Mouse (Mus musculus): ENCODE measurements around the gene Ms4a10. TPM values are rescaled to one million over a fixed set of nuclear protein-coding genes. Genes with fewer than 3 reads are reported as not detected.

Gene Ms4a10
- polyA plus RNA-seq, 1 experiment: 341 TPM

DNA sequence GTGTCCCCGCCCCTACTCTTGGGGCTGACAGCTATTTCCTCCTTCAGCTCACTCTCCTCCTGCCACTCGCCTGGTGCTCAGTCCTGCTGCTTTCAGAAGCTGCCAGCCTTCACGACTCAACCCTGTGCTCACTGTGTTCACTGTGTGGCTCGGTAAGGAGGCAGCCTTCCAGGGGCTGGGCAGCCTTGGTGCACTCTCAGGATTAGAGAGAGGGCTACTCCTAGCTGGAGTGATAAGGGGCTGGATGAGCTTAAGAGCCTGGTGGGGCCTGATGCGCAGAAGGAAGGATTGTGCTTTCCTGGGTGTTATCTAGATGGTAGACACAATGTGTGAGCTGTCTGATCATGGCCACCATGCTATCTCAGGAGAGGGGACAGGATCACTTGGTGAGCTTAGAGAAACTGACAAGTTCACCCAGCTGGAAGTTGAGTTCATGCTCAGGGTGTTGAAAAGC lies 37.3 kb downstream of the Ms4a10 start, which contains the start of gene Ptgdr2:
Ptgdr2 (plus strand) TSS at position 51 of the 454 bp plus-strand sequence.
- H3K27ac ChIP-seq (ENCODE audit: insufficient read depth, low read depth, low read length): no peak within 1 kb of the TSS
- H3K4me3 ChIP-seq (ENCODE audit: low read depth, low read length): no peak within 1 kb of the TSS
- 26% methylated on average over 5 of the region's 5 CpGs for WGBS

DNA sequence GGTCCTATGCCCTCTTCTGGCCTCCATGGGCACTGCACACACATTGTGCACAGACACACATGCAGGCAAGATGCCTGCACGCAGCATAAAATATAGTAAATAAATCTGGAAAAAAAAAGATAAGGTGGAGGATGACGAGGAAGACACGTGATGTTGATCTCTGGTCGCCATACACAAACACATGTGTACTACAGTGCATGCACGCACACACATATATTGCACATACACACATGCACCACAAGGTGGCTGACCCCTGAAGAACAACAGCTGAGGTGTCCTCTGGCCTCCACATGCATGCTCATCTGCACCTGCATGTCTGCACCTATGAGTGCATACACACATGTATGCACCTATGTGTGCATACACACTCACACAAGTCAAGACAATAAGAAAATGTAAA lies 38.4 kb downstream of the Ms4a10 start:
- Histone ChIP-seq H3K27ac (ENCODE audit: insufficient read depth, low read depth, low read length) (no peak overlapping the region), H3K36me3 (ENCODE audit: control insufficient read depth, insufficient read depth, low read length) (no peaks in the 10 kb centered on the region), H3K4me3 (ENCODE audit: low read depth, low read length) (no peak overlapping the region), H3K4me1 (ENCODE audit: control insufficient read depth, insufficient read depth, insufficient read length, low read length) (peaks cover 12% of the 10 kb centered on the region), H3K27me3 (ENCODE audit: control insufficient read depth, insufficient read depth, low read length) (no peaks in the 10 kb centered on the region)
- TF ChIP-seq CTCF (IDR thresholded peaks at IDR 0.05; ENCODE audit: extremely low read depth, insufficient read length, insufficient replicate concordance, low read depth, low read length): no peak; the same call in 1 of the 2 replicates
- WGBS: 90% methylated on average over 5 of the region's 5 CpGs

More for the DNA sequence above, 37.3 kb downstream of the Ms4a10 start, which contains the start of gene Ptgdr2:
- Histone ChIP-seq H3K4me1 (ENCODE audit: control insufficient read depth, insufficient read depth, insufficient read length, low read length) (peaks cover 12% of the 10 kb centered on the region), H3K27me3 (ENCODE audit: control insufficient read depth, insufficient read depth, low read length) (no peaks in the 10 kb centered on the region), H3K36me3 (ENCODE audit: control insufficient read depth, insufficient read depth, low read length) (peaks cover 4% of the 10 kb centered on the region)
- TF ChIP-seq POLR2A (IDR thresholded peaks at IDR 0.05; ENCODE audit: low read depth, low read length) (no peak), CTCF (IDR thresholded peaks at IDR 0.05; ENCODE audit: extremely low read depth, insufficient read length, insufficient replicate concordance, low read depth, low read length) (no peak)

GRCm38 (mm10) chr19:10935029-10935428 lies 39.4 kb downstream of the Ms4a10 start:
- peaks cover 3% of the 10 kb centered on the region; the same call in 1 of the 2 replicates for H3K4me1 ChIP-seq (ENCODE audit: control insufficient read depth, insufficient read depth, insufficient read length, low read length)

DNA sequence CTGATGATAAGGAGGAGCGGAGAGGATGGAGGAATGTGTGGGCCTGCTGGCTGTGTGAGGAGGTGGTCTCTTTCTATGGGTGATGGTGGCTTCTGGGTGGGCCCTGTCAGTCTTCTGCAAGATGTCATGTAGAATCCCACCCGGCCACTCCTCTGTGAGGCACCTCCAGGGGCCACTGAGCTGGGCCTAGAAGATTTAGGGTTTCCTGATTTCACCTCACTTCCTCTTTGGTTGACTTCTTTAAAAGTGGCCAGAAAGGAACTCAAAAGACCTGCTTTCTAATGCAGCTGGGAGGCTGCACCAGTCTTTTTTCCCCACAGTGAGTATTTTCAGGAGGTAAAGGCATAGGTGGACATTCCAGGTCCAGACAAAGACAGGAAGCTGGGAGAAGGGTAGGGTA lies 43.8 kb downstream of the Ms4a10 start:
- WGBS: 88% methylated on average over 2 of the region's 2 CpGs
- TF ChIP-seq POLR2A (IDR thresholded peaks at IDR 0.05; ENCODE audit: low read depth, low read length) (no peak), CTCF (IDR thresholded peaks at IDR 0.05; ENCODE audit: extremely low read depth, insufficient read length, insufficient replicate concordance, low read depth, low read length) (no peak)

More at GRCm38 (mm10) chr19:10935029-10935428, 39.4 kb downstream of the Ms4a10 start:
- 66% methylated on average over 5 of the region's 5 CpGs for WGBS
- H3K4me3 ChIP-seq (ENCODE audit: low read depth, low read length): no peak overlapping the region
- no peaks in the 10 kb centered on the region for H3K27me3 ChIP-seq (ENCODE audit: control insufficient read depth, insufficient read depth, low read length)
- TF ChIP-seq CTCF (IDR thresholded peaks at IDR 0.05; ENCODE audit: extremely low read depth, insufficient read length, insufficient replicate concordance, low read depth, low read length) (no peak), POLR2A (IDR thresholded peaks at IDR 0.05; ENCODE audit: low read depth, low read length) (no peak)
- no peak overlapping the region for H3K27ac ChIP-seq (ENCODE audit: insufficient read depth, low read depth, low read length)
- no peaks in the 10 kb centered on the region for H3K36me3 ChIP-seq (ENCODE audit: control insufficient read depth, insufficient read depth, low read length)

GRCm38 (mm10) chr19:10926666-10927065 lies 47.8 kb downstream of the Ms4a10 start:
- Histone ChIP-seq H3K36me3 (ENCODE audit: control insufficient read depth, insufficient read depth, low read length) (no peaks in the 10 kb centered on the region), H3K27ac (ENCODE audit: insufficient read depth, low read depth, low read length) (peak overlapping the region; percentile 76), H3K4me1 (ENCODE audit: control insufficient read depth, insufficient read depth, insufficient read length, low read length) (peaks cover 14% of the 10 kb centered on the region), H3K4me3 (ENCODE audit: low read depth, low read length) (no peak overlapping the region), H3K27me3 (ENCODE audit: control insufficient read depth, insufficient read depth, low read length) (no peaks in the 10 kb centered on the region)
- WGBS: 31% methylated on average over 4 of the region's 4 CpGs
- TF ChIP-seq CTCF (IDR thresholded peaks at IDR 0.05; ENCODE audit: extremely low read depth, insufficient read length, insufficient replicate concordance, low read depth, low read length) (no peak), POLR2A (IDR thresholded peaks at IDR 0.05; ENCODE audit: low read depth, low read length) (no peak)

More for the DNA sequence above, 43.8 kb downstream of the Ms4a10 start:
- Histone ChIP-seq H3K27me3 (ENCODE audit: control insufficient read depth, insufficient read depth, low read length) (no peaks in the 10 kb centered on the region), H3K4me3 (ENCODE audit: low read depth, low read length) (no peak overlapping the region), H3K4me1 (ENCODE audit: control insufficient read depth, insufficient read depth, insufficient read length, low read length) (peaks cover 14% of the 10 kb centered on the region), H3K36me3 (ENCODE audit: control insufficient read depth, insufficient read depth, low read length) (no peaks in the 10 kb centered on the region), H3K27ac (ENCODE audit: insufficient read depth, low read depth, low read length) (no peak overlapping the region)

DNA sequence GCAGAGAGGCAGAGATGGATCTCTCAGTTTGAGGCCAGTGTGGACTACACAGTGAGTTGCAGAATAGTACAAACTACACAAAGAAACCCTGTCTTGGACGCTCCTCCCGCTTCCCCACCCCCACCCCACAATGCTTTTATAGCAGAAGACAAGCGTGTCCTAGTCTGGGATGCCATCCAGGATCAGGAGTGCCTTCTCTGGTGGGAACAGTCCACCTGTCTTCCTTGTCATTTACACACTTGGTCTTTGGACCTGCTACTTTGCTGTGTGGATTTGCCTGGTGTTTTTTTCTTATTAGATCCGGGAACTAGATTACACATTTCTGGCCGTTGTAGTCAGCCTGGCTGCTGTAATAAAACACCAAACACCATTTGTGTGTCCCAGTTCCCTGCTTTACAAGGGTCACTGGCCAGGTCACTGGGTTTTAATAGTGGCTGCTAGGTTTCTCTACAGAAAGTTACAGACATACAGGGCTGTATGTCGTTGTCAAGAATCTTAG lies 48.3 kb downstream of the Ms4a10 start:
- Histone ChIP-seq H3K4me1 (ENCODE audit: control insufficient read depth, insufficient read depth, insufficient read length, low read length) (peaks cover 14% of the 10 kb centered on the region), H3K4me3 (ENCODE audit: low read depth, low read length) (no peak overlapping the region), H3K27me3 (ENCODE audit: control insufficient read depth, insufficient read depth, low read length) (no peaks in the 10 kb centered on the region), H3K27ac (ENCODE audit: insufficient read depth, low read depth, low read length) (peak overlapping the region; percentile 76), H3K36me3 (ENCODE audit: control insufficient read depth, insufficient read depth, low read length) (no peaks in the 10 kb centered on the region)
- TF ChIP-seq CTCF (IDR thresholded peaks at IDR 0.05; ENCODE audit: extremely low read depth, insufficient read length, insufficient replicate concordance, low read depth, low read length): no peak
- no peak for TF ChIP-seq POLR2A (IDR thresholded peaks at IDR 0.05; ENCODE audit: low read depth, low read length)
- 22% methylated on average over 6 of the region's 6 CpGs for WGBS

GRCm38 (mm10) chr19:10924220-10924619 lies 50.2 kb downstream of the Ms4a10 start:
- Histone ChIP-seq H3K4me1 (ENCODE audit: control insufficient read depth, insufficient read depth, insufficient read length, low read length) (peaks cover 14% of the 10 kb centered on the region), H3K27ac (ENCODE audit: insufficient read depth, low read depth, low read length) (no peak overlapping the region), H3K4me3 (ENCODE audit: low read depth, low read length) (no peak overlapping the region), H3K27me3 (ENCODE audit: control insufficient read depth, insufficient read depth, low read length) (no peaks in the 10 kb centered on the region), H3K36me3 (ENCODE audit: control insufficient read depth, insufficient read depth, low read length) (no peaks in the 10 kb centered on the region)
- 65% methylated on average over 4 of the region's 4 CpGs for WGBS
- TF ChIP-seq CTCF (IDR thresholded peaks at IDR 0.05; ENCODE audit: extremely low read depth, insufficient read length, insufficient replicate concordance, low read depth, low read length) (no peak), POLR2A (IDR thresholded peaks at IDR 0.05; ENCODE audit: low read depth, low read length) (no peak)

Data from small intestine, adult 2 months (tissue).